Mouse (Mus musculus) c-Kit-positive CD71-positive TER-119-positive erythroid progenitor cells, embryonic 14.5 days (primary cell): ENCODE measurements around the gene Col13a1.

Experiments
- DNase-seq: peaks from one replicate; pipeline ENCODE4 v3.0.0-alpha.2; 2013; ENCODE audit warnings: low spot score

The Col13a1 gene

GRCm38 (mm10) chr10:61905308-61905707, 73.6 kb downstream of the Col13a1 start:
- DNase-seq, result no peak

DNA sequence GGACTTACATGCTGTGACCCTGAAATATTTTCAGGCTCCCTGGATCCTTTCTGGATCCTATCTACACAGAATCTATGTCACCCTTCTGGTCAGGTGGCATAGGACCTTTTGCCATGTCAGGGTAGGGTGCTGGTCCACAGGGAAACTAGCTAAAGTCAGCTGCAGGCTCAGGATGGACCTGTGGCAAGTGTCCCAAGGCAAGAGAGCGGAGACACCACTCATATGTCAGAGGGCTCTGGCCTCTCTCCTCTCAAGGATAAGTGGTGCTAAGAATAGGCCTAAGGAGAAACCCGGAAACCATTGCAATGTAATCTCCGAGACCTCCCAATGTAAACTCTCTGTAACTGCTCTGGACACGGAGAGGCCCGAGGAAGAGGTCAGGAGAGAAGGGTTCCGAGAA, 80.8 kb downstream of the Col13a1 start:
- no peak for DNase-seq

DNA sequence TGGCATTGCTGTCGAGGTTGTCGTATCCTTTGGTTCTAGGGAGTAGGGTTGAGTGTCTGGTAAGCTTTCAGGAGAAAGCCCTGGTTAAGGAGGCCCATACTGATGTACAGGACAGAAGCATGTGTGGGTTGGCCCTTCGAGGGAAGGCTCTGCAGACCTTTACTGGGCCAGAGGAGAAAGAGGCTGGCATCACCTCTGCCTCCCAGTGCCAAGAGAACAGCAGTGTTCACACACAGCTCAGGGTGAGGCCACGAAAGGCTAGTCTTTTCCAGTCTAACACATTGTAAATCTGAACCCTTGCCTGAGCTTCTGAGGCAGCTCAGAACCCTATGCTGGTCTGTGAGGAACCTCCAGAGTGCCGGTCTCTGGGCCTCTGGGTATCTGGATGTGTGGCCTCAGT, 84.3 kb downstream of the Col13a1 start:
- no peak for DNase-seq

DNA sequence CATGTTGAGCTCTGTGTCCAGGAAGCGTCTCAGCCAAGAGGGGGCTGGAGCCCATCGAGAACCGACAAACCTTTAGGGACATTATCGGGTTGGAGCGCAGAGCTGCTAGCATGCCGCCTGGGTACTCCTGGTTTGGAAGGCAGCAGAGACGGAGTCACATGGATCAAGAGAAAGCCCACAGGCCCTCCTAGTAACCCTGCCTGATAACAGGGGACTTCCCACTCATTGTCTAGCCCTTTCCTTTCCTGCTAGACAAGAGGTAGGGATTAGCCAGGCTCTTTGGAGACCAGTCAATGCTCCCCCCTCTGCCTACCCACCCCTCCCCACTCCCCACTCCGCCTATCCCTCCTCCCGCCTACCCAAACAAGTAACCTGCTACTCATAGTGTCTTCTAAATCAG, 87.8 kb downstream of the Col13a1 start:
- no peak for DNase-seq

GRCm38 (mm10) chr10:61890294-61890693, 88.6 kb downstream of the Col13a1 start:
- no peak for DNase-seq

- no peak for DNase-seq
Observed at GRCm38 (mm10) chr10:61879427-61879826, 99.5 kb downstream of the Col13a1 start.

- DNase-seq, result peak; percentile 37
Observed at GRCm38 (mm10) chr10:61877787-61878186, 101.1 kb downstream of the Col13a1 start.

DNA sequence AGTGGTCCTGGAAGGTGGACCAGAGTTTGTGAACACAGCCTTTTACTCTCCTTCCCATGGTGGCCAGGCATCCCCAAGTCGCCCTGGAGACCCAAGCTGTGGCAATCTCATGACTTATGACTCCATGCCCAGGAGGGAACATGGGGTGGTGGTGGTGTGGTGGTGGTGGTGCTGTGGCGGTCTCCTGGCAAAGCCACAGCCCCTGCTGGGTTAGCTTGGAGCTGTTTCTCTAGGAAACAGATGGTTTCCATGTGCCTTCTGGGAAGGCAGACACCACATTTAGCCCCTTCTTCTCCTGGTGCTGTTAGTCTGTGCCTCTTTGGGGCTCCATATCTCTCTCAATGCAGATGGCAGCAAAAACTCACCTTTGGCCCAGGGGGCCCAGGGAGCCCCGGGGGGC, 109.1 kb downstream of the Col13a1 start:
- no peak for DNase-seq

DNA sequence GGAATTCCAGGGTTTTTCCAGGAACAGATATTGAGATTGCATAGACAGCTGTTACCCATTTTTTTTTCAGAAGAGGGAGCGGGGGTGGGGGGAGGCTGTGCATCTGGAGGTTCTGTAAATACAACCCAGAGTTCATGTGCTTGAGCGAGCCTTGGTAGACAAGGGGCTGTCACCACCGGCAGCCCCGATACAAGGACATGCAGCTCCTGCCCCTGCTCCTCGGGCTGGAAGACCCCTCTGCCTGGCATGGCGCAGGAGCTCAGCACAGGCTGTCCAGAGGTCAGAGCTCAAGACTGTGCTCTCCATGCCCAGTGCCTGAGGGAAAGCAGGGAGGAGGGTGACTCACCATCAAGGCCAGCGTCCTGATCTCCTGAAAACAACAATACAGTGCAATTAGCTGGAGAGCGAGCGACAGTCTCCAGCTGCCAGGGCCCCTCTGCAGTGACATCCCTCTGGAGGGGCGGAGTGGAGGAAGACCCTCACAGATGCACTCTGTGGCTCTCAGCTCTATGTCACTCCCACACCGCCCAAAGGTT, 112.8 kb downstream of the Col13a1 start:
- no peak for DNase-seq

DNA sequence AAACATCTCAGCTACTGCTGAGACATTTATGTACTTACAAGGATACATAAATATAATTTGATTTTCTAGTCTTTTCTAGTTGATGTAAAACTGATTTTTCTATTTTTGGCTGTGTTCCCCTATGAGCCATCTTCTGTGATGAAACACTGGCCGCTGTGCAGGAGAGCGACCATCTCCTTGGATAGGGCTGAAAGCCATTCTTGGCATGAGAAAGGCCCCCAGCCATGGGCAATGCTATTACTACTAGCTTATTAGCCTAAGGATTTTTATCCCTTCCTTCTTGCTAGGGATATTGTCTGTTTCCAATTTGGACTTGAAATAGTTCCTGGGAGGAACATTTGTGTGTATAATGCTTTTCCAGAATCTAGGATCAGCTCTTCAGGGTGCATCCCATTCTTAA, 119.5 kb downstream of the Col13a1 start:
- DNase-seq, result no peak

- DNase-seq, result no peak
Observed at GRCm38 (mm10) chr10:61855139-61855675, 123.7 kb downstream of the Col13a1 start.

DNA sequence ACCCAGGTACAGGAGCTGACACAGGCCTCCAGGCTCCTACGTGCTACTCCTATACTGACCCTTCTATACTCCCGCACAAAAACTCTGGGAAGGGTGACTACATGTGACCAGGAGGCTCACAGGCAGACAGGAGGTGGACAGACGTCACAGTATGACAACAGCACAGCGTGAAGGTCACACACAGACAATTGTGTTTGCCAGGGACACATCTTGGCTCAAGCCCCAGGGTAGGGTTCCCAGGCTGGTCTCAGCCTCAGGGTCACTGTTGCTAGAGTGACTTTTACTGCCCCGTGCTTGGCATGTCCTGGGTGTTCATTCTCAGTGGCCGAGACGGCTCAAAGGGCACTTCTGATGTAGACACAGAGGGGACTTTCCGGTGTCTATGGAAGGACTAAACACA, 126.1 kb downstream of the Col13a1 start:
- no peak for DNase-seq

DNA sequence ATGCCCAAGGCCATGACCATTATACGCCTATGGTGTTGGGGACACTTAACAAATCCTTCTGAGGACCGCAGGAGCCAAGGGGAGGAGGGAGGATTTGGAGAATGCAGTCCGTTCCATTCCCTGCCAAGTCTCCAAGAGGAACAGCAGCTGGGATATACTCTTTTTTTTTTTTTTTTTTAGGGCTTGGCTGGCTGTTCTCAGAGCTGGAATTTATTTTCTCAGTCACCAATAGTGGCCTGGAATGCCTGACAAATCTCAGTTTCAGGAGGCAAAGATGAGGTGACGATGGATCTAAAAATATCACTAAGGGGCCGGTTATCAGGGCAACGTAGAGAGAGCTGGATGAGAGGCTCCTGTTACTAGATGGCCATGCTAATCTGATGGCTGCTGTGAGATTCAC, 130.4 kb downstream of the Col13a1 start:
- no peak for DNase-seq

DNA sequence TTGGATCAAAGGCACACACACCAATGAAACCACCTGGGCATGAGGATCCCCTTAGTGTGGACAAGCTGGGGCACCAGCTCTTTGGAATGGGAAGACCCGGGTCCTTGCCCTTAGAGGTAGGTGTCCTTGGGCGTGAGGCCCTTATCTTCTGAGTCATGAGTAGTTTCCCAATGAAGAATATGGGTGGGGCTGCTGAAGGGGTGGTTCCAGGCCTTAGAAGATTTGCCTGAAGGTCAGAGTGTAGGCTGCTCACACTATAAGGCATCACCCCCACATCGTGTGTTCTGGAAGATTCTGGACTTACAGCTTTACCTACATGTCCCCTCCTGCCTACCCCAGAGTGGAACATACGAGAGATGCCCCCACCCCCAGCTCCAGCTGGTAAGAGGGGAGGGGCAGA, 133.4 kb downstream of the Col13a1 start:
- DNase-seq, result no peak

DNA sequence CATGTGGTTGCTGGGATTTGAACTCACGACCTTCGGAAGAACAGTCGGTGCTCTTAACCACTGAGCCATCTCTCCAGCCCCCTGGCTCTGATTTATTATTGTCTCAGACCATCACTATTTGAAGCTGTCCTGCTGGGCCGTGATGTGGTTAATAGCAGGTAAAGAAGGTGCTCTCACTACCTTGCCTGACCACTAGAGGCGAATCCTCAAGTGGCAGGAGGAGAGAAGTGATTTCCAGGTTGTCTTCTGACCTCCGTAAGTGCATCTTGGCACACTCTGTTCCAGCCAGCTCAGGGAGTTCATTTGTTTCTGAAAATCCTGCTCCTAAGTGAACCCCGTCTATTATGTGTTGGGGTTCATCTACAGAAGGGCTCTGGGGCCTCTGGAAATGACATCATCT, 134.4 kb downstream of the Col13a1 start:
- no peak for DNase-seq

DNA sequence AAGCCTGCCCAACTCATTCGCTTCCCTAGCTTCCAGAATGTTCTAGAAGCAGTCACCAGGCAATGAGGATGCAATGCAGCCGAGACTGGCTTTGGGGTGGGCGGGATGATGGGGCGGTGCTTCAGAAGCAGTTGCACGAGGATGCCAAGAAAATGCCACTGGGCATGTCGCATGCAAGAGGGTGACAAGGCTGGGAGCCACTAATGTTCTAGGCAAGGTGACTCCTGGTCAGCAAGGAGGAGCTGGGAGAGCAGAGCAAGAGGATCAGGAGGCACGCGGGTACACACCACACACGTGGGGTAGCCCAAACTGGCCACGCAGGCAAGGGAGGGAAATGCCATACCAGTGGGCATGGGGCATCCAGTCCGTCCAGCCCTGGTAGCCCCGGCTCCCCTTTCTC, 136.6 kb downstream of the Col13a1 start:
- no peak for DNase-seq

- no peak for DNase-seq
Observed at GRCm38 (mm10) chr10:61839326-61839725, 139.6 kb downstream of the Col13a1 start.

DNA sequence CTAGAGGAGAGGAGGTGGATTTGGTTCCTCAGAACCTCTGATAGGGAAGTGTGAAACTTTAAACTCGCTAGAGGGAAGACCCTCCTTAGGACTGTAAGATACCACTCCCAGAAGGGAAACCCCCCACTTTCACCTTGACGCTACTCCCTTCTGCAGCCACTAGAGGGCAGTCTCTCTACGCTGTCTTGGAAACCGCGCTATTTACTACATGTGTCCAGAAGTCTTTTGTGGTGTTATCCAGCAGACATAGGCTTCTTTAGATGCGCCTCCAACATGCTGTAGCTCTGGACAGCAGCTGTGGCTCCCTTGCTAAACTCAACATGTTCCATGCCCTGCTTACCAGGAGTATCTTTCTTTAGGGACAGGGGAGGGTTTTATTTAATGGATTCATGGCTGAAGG, 140.1 kb downstream of the Col13a1 start:
- DNase-seq, result peak; percentile 16

GRCm38 (mm10) chr10:61837286-61837685, 141.6 kb downstream of the Col13a1 start:
- no peak for DNase-seq

DNA sequence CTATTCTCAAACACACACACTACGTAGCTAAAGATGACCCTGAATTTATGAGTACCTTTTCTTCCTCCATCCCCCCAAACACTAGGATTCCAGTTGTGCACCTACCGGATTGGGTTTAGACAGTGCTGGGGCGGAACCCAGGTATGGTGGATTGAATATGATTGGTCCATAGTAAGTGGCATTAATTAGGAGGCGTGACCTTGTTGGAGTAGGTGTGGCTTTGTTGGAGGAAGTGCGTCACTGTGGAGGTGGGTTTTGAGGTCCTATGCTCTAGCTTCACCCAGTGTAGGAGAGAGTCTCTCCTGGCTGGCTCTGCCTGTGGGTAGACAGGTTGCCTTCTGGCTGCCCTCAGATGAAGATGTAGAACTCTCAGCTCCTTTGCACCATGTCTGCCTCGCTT, 144.6 kb downstream of the Col13a1 start:
- DNase-seq, result no peak

- DNase-seq, result no peak
Observed at GRCm38 (mm10) chr10:61832713-61833112, 146.2 kb downstream of the Col13a1 start.

GRCm38 (mm10) chr10:61831741-61832140, 147.2 kb downstream of the Col13a1 start:
- no peak for DNase-seq

DNA sequence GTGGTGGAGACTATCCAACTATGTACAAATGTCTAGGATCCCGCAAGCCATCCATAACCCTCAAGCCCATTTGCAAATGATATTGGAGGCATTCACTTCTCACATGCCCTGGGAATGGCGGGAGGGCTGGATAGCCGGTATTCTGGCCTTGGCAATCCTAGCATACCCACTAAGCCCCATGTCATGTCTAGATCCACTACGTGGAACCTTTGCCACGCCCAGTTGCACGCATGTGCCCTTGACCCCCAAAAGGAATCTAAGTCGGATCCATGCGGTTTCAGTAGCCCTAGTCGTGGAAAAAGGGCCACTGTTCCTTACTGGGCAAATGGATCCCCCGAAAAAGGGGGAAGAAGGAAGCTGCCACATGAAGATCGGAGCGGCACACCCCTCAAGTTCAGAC, 147.7 kb downstream of the Col13a1 start:
- no peak for DNase-seq

GRCm38 (mm10) chr10:61830817-61831216, 148.1 kb downstream of the Col13a1 start:
- no peak for DNase-seq

GRCm38 (mm10) chr10:61829046-61829445, 149.9 kb downstream of the Col13a1 start:
- DNase-seq, result no peak
